Mouse (Mus musculus) G1E-ER4 (cell line): Measurements from ENCODE around the gene Atad1. TPM values are rescaled to one million over a fixed set of nuclear protein-coding genes. Genes with fewer than 3 reads are reported as not detected.

Experiments
- GATA1 ChIP-seq: IDR thresholded peaks from one replicate; pipeline ENCODE4 v1.8.0; 2012; ENCODE audit warnings: low read length, inconsistent platforms
- polyA plus RNA-seq: library from polyadenylated mRNA; stranded (reverse); fragments of >175 nt; gene quantifications from 2 replicates; pipeline ENCODE4 v1.2.3, GENCODE M21; 2012

The Atad1 gene
- polyA plus RNA-seq, 1 experiment, result 1.6 TPM

GRCm38 (mm10) chr19:32648019-32648571 lies 91.5 kb downstream of the Atad1 start:
- no peak for TF ChIP-seq GATA1

GRCm38 (mm10) chr19:32646382-32646781 lies 93.2 kb downstream of the Atad1 start:
- no peak for TF ChIP-seq GATA1

DNA sequence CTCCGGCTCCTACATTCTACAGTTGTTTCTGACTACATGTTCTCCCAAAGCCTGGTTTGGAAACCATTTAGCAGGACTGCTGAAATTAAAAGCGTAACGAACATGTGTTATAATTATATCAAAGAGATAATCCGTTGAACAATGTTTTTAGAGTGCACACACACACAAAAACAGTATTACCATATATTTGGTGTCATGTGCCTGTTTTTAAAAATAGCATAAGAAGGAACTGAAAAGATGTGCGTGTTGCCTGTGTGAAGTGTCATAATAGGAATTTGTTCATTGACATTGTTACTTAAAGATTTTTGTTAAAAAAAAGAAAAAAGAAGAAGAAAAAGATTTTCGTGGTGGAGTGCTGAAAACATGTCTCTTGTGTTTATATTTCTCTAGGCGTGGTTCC lies 93.6 kb downstream of the Atad1 start:
- no peak for TF ChIP-seq GATA1

- TF ChIP-seq GATA1, result no peak
Observed at GRCm38 (mm10) chr19:32643642-32644041, 95.9 kb downstream of the Atad1 start.

DNA sequence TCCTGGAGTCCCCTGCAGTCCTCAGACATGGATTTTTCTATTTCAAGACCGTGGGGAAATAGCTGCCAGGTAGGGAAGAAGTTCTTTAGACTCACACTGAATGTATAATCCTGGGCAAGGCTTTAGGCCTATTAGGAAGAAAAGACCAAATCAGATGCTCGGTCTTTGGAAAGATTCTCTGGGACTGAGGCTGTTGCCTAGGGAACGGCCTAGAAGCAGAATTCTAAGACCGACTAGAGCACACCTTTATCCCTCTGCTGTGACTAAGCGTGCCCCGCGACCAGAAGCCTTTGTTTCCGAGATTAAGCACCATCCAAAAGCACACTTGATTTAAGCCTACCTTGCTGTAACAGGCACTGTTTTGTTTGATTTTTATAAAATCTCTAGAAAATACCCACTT lies 97.6 kb downstream of the Atad1 start:
- TF ChIP-seq GATA1, result no peak

DNA sequence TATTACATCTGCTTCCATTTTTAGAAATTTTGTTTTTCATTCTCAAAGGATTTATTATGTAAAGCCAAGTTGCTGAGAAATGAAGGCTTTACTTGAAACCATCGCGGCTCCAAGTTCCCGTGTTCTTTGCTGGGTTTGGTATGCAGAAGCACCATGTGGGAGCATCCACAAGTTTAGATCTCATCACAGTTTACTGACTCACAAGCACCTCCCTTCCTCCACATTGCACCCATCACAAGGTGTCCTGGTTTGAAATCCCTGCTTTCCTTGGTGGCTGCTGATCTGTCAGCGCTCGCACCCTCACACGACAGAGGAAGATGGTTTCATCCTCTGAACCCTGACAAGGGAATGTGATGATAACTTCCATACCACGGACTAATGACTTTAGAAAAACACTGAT lies 98.1 kb downstream of the Atad1 start:
- TF ChIP-seq GATA1, result no peak

- TF ChIP-seq GATA1, result peak; percentile 74
Observed at GRCm38 (mm10) chr19:32638276-32638903, 101.2 kb downstream of the Atad1 start.

- peak; percentile 62 for TF ChIP-seq GATA1
Observed at GRCm38 (mm10) chr19:32637357-32638275, 102.0 kb downstream of the Atad1 start.

- TF ChIP-seq GATA1, result no peak
Observed at GRCm38 (mm10) chr19:32634916-32635315, 104.7 kb downstream of the Atad1 start.

DNA sequence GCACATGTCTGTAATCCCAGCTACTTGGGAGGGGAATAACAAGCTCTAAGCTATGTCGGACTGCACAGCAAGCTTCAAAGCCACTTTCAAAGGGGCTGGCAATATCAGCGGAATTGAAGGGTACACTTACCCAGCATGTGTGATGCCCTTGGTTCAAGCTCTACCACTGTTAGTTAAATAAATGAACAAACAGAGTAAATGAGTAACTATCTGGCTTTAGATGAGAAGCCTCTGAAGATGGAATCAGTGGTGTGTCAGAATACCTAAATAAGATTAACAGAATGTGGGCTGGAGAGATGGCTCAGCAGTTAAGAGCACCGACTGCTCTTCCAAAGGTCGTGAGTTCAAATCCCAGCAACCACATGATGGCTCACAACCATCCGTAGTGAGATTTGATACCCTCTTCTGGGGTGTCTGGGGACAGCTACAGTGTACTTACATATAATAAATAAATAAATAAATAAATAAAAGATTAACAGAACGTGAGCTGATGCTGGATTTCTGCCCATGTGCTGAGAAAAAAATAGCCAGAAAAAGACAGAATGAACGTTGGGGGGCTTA lies 110.9 kb downstream of the Atad1 start:
- no peak for TF ChIP-seq GATA1

DNA sequence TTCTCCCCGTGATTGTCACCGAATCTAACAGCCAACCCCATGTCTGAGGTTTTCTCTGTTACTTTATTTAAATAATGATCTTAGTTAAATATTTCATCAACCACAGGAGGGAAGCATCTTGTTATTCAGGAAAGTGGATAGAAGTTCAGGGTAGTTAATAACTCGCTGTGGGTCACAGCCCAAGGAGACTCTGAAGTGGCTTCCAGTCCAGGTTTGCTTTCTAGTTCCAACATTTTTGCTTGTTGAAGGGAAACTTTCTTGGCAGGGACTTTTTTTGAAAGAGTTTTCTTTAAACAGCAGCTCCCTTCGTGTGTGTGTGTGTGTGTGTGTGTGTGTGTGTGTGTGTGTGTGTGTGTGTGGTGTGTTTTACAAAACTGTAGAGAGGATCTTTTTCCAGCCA lies 112.0 kb downstream of the Atad1 start:
- no peak for TF ChIP-seq GATA1

- TF ChIP-seq GATA1, result no peak
Observed at GRCm38 (mm10) chr19:32626768-32627331, 112.7 kb downstream of the Atad1 start.

- TF ChIP-seq GATA1, result no peak
Observed at GRCm38 (mm10) chr19:32622142-32622541, 117.4 kb downstream of the Atad1 start.

Other genes starting within 250 kb of the Atad1 start
- gene Papss2, start 144.0 kb downstream of the Atad1 start, polyA plus RNA-seq, result 1.2 and 2.6 TPM in 2 replicates
- gene Pten, start 17.7 kb upstream of the Atad1 start, polyA plus RNA-seq, result 34.6 and 38.5 TPM in 2 replicates